Mouse (Mus musculus): ENCODE measurements around the gene Sesn1.
"Not testable (repeated sequence)": the region's sequence is repeated elsewhere in the genome, so short reads cannot be mapped to it uniquely, and the experiment has no call there.

Sesn1 gene

DNA sequence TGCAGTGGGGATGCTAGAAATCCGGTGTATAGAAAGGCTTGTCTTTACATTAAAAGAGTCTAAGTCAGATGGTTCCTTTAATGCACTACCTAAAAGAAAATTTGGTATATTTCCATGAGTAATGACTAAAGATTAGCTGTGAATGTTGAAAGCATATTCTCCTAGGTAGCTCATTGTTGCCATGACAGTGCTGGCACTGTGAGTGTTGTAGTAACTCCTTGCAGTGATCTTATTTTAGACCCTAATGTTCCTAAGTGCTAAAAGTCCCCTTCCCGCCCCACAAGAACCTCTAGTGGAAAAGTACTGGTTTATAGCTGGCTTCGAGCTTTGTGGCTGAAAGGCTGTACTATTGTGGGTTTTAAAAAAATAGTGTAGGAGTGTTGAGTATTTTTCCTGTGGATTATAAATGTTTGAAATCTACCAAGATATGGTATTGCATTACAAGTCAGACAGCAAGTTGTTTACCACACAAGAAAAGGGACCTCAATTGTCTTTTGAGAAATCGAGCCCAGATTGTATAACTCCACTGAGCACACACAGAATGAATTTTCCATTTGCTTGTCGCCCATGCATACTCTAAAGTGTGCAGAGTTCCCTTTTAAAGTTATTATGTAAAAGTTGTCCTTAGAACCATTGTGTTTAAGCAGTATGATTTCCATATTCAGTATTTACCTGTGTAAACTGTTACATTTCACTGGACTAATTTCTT lies 13.0 kb downstream of the Sesn1 start:
- peak; percentile 78 for DNase-seq (ENCODE audit: low read depth, low spot score)

DNA sequence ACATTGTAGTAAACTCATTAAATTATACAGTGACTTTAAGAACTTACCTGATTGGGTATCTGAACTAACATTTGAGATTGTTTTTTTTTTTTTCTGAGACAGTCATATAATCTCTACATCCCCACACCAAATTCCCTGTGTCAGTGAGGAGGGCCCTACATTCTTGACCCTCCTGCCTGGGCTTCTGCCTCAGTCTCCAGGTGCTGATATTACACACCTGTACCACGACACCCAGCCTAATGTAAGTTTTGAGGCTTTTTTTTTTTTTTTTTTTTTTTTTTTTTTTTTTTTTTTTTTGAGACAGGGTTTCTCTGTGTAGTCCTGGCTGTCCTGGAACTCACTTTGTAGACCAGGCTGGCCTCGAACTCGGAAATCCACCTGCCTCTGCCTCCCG lies 13.5 kb downstream of the Sesn1 start:
- not testable (repeated sequence) for DNase-seq (ENCODE audit: low read depth, low spot score)

DNA sequence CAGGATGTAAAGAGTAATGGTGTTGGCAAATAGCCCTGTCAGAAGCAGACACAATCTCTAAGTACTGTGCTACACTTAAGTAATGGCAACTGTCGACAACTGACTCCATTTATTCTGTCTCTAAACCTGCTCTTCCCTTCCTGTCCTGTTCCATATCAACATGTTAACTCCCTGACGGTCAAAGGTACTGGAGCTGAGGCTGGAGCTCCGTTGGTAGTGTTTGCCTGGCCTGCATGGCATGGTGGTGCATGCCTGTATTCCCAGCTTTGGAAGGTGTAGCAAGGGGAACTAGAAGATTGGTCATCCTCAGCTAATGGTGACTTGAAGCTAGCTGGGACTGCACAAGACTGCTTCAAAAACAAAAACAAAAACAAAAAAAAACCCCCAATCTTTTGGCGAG lies 14.2 kb downstream of the Sesn1 start:
- no peak for DNase-seq (ENCODE audit: low read depth, low spot score)

DNA sequence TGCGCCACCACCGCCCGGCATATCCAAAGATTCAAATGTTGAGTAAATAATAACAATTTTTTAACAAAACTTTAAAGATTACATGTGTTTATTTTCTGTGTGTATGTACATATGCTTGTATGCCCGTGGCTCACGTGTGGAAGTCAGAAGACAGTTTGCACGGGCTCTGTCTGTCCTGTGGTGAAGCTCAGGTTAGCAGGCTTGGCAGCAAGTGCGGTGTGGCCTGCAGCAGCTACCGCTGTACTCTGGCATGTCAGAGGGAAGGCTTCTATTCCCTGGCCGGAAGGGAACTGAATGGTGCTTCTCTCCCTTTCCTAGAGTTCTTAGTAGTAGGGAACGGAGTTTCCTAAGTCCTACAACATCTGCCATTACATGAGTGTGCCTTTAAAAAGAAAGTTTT lies 15.3 kb downstream of the Sesn1 start:
- DNase-seq (ENCODE audit: low read depth, low spot score): no peak

GRCm38 (mm10) chr10:41825996-41826395 lies 16.3 kb downstream of the Sesn1 start:
- no peak for DNase-seq (ENCODE audit: low read depth, low spot score)

- no peak for DNase-seq (ENCODE audit: low read depth, low spot score)
These were observed 16.9 kb downstream of the Sesn1 start for GRCm38 (mm10) chr10:41826526-41827116.

DNA sequence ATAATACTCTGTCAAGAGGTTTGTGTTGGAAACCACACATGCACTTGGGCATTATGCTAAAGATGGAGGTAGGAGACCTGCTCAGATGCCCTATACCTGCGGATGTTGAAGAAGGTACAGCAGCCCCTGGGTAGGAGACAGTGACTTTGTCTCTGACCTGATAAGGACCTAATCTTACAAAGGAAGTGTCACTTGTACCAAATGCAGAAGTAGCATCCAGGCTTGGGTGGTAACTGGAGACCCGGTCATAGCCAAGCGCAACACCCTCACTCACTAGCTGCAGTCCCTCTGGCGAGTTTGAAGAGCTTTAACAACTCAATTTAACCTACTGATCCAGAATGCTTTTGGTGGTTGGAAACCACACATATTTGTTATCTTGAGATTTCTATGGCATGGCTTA lies 18.0 kb downstream of the Sesn1 start:
- no peak for DNase-seq (ENCODE audit: low read depth, low spot score)

GRCm38 (mm10) chr10:41829191-41829590 lies 19.5 kb downstream of the Sesn1 start:
- DNase-seq (ENCODE audit: low read depth, low spot score): no peak

DNA sequence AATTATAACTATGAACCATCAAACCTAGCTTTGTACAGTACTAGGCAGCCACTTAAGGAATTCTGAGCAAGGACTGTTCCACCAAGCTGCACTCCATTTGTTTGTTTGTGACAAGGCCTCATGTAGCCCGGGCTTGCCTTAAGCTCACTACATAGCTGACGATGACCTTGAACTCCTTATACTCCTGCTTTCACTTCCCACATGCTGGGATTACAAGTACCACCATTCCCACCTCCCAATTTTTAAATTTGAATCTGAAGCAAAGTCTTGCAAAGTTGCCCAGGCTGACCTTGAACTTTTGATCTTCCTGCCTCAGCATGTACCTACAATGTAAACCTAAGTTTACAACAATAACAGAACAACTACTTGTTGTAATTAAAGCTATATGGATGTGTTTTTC lies 20.2 kb downstream of the Sesn1 start:
- no peak for DNase-seq (ENCODE audit: low read depth, low spot score)

DNA sequence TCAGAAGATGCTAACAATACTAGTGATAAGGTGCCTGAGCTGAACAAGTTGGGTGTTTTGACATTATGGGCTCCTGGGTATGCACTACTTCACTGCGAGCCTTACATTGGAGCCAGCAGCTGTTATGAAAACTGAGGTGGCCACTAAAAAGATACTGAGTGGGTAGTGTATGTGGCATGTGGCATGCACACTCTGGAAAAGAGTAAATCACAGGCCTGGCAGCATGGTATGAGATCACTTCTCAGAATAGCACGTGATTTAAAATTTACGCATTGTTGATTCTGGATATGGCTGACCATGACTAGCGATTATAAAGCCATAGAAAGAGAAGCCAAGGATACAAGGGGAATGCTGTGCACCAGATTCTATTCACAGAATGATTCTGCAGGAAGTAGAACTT lies 20.7 kb downstream of the Sesn1 start:
- DNase-seq (ENCODE audit: low read depth, low spot score): no peak

GRCm38 (mm10) chr10:41830851-41831522 lies 21.3 kb downstream of the Sesn1 start:
- peak; percentile 73 for DNase-seq (ENCODE audit: low read depth, low spot score)

DNA sequence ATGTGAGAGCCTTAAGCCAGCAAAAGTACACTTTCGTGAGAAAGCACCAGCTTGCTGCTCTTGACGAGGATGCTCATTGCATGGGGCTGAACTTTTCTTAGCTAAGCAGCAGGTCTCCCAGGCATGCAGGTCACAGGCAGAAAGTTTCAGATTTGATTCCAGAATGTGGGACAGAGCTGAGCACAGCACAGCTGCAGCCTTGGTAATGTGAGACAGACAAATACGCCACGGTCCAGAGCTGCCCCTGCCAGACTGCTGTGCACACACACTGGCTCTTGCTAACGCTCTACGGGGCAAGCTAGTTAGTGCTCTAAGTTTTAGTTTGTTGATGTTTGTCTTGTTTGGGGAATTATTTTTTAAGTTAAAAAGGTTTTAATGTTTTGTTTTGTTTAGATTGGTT lies 22.5 kb downstream of the Sesn1 start:
- DNase-seq (ENCODE audit: low read depth, low spot score): no peak

- no peak for DNase-seq (ENCODE audit: low read depth, low spot score)
These were observed 24.4 kb downstream of the Sesn1 start for GRCm38 (mm10) chr10:41834131-41834530.

DNA sequence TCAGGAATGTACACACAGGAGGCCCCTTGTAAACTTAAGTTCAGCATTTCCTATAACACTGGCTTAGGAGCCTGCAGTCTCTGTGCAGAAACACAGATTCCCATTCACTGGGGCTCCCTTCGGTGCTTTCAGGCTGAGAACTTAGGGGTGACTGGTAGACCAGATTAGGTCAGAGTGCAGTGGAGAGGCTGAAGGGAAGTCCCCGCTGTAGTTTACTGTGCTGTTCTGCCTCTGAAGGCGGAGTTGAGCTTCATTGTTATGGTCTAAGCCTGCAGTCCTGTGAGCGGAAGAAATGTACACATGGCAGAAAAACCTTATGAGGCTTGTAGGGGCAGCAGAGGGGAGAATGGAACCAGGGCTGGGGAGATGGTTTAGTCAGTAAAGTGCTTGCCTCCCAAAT lies 29.2 kb downstream of the Sesn1 start:
- DNase-seq (ENCODE audit: low read depth, low spot score): no peak

DNA sequence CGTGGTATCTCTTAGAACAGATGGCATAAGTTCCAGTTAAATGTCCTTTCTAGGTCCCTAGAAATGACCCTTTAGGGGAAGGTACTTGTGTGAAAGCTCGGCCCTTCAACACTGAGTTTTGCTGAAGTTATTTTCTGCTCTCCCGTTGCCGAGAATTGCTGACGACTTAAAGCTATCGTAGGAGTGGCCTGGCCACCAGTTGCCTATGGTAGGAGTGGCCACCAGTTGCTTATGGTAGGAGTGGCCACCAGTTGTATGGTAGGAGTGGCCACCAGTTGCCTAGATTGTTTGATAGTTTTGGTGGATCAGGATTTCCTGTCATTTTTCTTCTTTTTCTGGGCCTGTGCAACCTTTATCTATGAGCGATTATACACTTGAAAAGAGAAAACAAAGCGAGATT lies 38.0 kb downstream of the Sesn1 start:
- DNase-seq (ENCODE audit: low read depth, low spot score): no peak

DNA sequence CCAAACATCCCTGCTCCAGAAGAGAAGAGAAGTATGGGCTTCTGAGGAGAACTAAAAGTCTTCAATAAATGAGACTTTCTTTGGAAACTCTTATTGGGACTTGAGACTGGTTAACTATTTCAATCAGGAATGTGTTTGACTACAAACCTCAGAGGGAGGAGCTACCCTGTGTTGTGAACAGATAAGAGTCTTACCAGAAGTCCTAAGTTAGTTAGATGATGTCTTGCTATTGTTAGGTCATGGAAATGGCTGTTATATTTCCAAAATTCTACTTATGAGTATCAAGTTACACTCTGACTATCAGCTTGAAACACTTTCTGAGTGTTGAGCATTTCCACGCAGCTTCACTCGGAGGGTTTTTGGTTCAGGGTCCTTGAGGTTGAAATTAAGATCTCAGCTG lies 39.0 kb downstream of the Sesn1 start:
- no peak for DNase-seq (ENCODE audit: low read depth, low spot score)

GRCm38 (mm10) chr10:41859820-41860219 lies 50.1 kb downstream of the Sesn1 start:
- no peak for DNase-seq (ENCODE audit: low read depth, low spot score)

DNA sequence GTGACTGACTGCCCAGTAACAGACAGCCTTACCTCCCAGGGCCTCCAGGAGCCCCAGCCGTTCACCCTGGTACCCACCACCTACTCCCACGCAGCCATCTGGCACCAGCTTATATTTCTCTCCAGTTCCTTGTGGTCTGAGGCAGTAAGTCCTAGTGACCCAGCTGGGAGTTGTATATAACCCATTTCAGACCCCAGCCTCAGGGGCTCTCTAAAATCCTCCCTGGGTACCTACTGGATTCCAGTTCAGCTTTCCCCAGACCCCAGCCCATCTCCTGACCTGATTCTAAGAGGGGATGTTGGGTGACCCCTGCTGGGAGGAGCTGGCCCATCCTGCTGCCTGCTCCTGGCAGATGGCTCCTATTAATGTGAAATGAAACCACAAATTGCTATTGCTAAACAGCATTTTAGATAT lies 50.5 kb downstream of the Sesn1 start:
- no peak for DNase-seq (ENCODE audit: low read depth, low spot score)

DNA sequence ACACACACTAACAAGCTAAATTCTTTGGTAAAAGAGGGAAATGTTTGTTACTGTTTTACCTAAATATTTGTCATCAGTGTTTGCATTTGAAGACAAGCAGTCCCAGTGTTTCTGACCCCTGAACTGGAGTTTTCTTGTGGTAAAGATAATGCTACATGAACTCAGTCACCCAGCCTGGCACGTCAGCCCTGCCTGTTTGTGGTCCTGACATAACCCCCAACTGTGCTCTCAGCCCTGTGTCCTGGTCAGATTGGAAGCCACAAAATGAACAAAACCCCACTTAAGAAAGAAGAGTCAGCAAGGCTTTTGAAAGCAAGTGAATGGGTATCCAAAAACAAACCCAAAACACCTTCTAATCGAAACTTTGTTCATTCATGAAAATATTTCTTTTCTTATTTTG lies 53.3 kb downstream of the Sesn1 start:
- no peak for DNase-seq (ENCODE audit: low read depth, low spot score)

- DNase-seq (ENCODE audit: low read depth, low spot score): no peak
These were observed 56.5 kb downstream of the Sesn1 start for GRCm38 (mm10) chr10:41866069-41866837.

DNA sequence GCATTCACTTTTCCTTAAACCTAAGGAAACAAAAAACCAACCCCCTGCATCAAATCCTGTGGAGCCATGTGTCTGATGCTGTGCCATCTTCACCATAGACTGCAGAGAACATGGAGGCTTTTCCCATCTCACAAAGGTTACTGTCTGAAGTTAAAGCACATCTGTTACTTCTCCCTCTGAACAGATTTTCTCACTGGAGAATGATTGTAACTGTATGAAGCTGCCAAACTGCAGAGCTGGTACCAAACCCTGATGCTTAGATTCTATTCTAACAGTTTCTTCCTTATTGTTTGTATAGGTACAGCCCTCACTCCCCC lies 57.1 kb downstream of the Sesn1 start:
- DNase-seq (ENCODE audit: low read depth, low spot score): no peak

GRCm38 (mm10) chr10:41867956-41868355 lies 58.2 kb downstream of the Sesn1 start:
- DNase-seq (ENCODE audit: low read depth, low spot score): no peak

DNA sequence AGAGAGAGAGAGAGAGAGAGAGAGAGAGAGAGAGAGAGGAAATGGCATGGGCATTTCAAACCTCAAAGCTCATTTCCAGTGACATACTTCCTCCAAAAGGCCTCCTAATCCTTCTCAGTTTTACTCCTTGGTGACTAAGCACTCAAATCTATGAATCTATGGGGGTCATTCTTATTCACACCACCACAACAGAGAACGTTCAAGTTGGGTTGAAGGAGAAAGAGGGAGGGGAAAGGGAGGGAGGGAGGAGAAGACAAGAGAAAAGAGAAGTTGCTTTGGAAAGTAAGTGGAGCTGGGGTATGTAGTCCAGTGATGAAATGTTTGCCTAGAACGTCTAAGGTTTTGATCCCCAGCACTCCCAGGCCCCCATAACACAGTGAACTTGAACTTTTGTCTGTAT lies 60.4 kb downstream of the Sesn1 start:
- DNase-seq (ENCODE audit: low read depth, low spot score): no peak

Measured in telencephalon, adult 2 months (tissue).